Mouse (Mus musculus): ENCODE measurements around the gene Inpp4b. TPM values are rescaled to one million over a fixed set of nuclear protein-coding genes. Genes with fewer than 3 reads are reported as not detected.
"Not testable (repeated sequence)": the region's sequence is repeated elsewhere in the genome, so short reads cannot be mapped to it uniquely, and the experiment has no call there.

The Inpp4b gene
- total and polyA plus RNA-seq, 3 experiments, result 0.59 to 36.8 (median 35.6) TPM

GRCm38 (mm10) chr8:82079267-82079666 is 736.9 kb downstream of the Inpp4b start:
- no peak overlapping the region for H3K4me3 ChIP-seq (ENCODE audit: low read depth, low read length)
- peaks cover 8% of the 10 kb centered on the region for H3K36me3 ChIP-seq (replicated peaks)
- no peaks in the 10 kb centered on the region for H3K4me1 ChIP-seq (ENCODE audit: insufficient read depth, low read depth, low read length)
- TF ChIP-seq TAL1 (conservative IDR thresholded peaks at IDR 0.05; ENCODE audit: low read depth, low read length) (no peak), GATA2 (IDR thresholded peaks at IDR 0.05; ENCODE audit: borderline replicate concordance, low read depth, low read length) (no peak), CTCF (IDR thresholded peaks at IDR 0.05; ENCODE audit: low read depth, low read length) (no peak), POLR2AphosphoS5 (IDR thresholded peaks at IDR 0.05; ENCODE audit: insufficient replicate concordance, low read depth, low read length) (no peak), GATA1 (IDR thresholded peaks at IDR 0.05; ENCODE audit: borderline replicate concordance, low read length) (no peak)
- H3K27me3 ChIP-seq (ENCODE audit: insufficient read depth, low read length), result no peaks in the 10 kb centered on the region
- DNase-seq (ENCODE audit: low spot score) (no peak), ATAC-seq (ENCODE audit: extremely low read depth, insufficient number of reproducible peaks, low FRiP score, poor library complexity, severe bottlenecking) (no peak)
- no peaks in the 10 kb centered on the region for H3K9me3 ChIP-seq (replicated peaks)

GRCm38 (mm10) chr8:82086631-82087030 is 744.3 kb downstream of the Inpp4b start:
- not testable (repeated sequence) for H3K36me3 ChIP-seq (replicated peaks); H3K4me1 ChIP-seq (ENCODE audit: insufficient read depth, low read depth, low read length); DNase-seq (ENCODE audit: low spot score); H3K4me3 ChIP-seq (ENCODE audit: low read depth, low read length); H3K9me3 ChIP-seq (replicated peaks); H3K27me3 ChIP-seq (ENCODE audit: insufficient read depth, low read length); ATAC-seq (ENCODE audit: extremely low read depth, insufficient number of reproducible peaks, low FRiP score, poor library complexity, severe bottlenecking)

GRCm38 (mm10) chr8:82090901-82091300 is 748.5 kb downstream of the Inpp4b start:
- DNase-seq (ENCODE audit: low spot score) (no peak), ATAC-seq (ENCODE audit: extremely low read depth, insufficient number of reproducible peaks, low FRiP score, poor library complexity, severe bottlenecking) (no peak)
- Histone ChIP-seq H3K9me3 (replicated peaks) (no peaks in the 10 kb centered on the region), H3K4me1 (ENCODE audit: insufficient read depth, low read depth, low read length) (no peaks in the 10 kb centered on the region), H3K4me3 (ENCODE audit: low read depth, low read length) (no peak overlapping the region), H3K27me3 (ENCODE audit: insufficient read depth, low read length) (no peaks in the 10 kb centered on the region), H3K36me3 (replicated peaks) (no peaks in the 10 kb centered on the region)
- TF ChIP-seq TAL1 (conservative IDR thresholded peaks at IDR 0.05; ENCODE audit: low read depth, low read length) (no peak), POLR2AphosphoS5 (IDR thresholded peaks at IDR 0.05; ENCODE audit: insufficient replicate concordance, low read depth, low read length) (no peak), GATA1 (IDR thresholded peaks at IDR 0.05; ENCODE audit: borderline replicate concordance, low read length) (no peak), CTCF (IDR thresholded peaks at IDR 0.05; ENCODE audit: low read depth, low read length) (no peak), GATA2 (IDR thresholded peaks at IDR 0.05; ENCODE audit: borderline replicate concordance, low read depth, low read length) (no peak)

- no peaks in the 10 kb centered on the region for H3K36me3 ChIP-seq (replicated peaks)
- H3K4me3 ChIP-seq (ENCODE audit: low read depth, low read length), result no peak overlapping the region
- ATAC-seq (ENCODE audit: extremely low read depth, insufficient number of reproducible peaks, low FRiP score, poor library complexity, severe bottlenecking) (no peak), DNase-seq (ENCODE audit: low spot score) (no peak)
- no peaks in the 10 kb centered on the region for H3K27me3 ChIP-seq (ENCODE audit: insufficient read depth, low read length)
- no peak for TF ChIP-seq GATA2 (IDR thresholded peaks at IDR 0.05; ENCODE audit: borderline replicate concordance, low read depth, low read length)
- TF ChIP-seq POLR2AphosphoS5 (IDR thresholded peaks at IDR 0.05; ENCODE audit: insufficient replicate concordance, low read depth, low read length), result no peak
- no peak for TF ChIP-seq CTCF (IDR thresholded peaks at IDR 0.05; ENCODE audit: low read depth, low read length)
- TF ChIP-seq TAL1 (conservative IDR thresholded peaks at IDR 0.05; ENCODE audit: low read depth, low read length), result no peak
- TF ChIP-seq GATA1 (IDR thresholded peaks at IDR 0.05; ENCODE audit: borderline replicate concordance, low read length), result no peak
- H3K4me1 ChIP-seq (ENCODE audit: insufficient read depth, low read depth, low read length), result no peaks in the 10 kb centered on the region
- no peaks in the 10 kb centered on the region for H3K9me3 ChIP-seq (replicated peaks)
Observed at GRCm38 (mm10) chr8:82093274-82093673, 750.9 kb downstream of the Inpp4b start.

GRCm38 (mm10) chr8:82104560-82104959 is 762.2 kb downstream of the Inpp4b start:
- H3K9me3 ChIP-seq (replicated peaks), result no peaks in the 10 kb centered on the region
- DNase-seq (ENCODE audit: low spot score), result no peak
- H3K27me3 ChIP-seq (ENCODE audit: insufficient read depth, low read length), result no peaks in the 10 kb centered on the region
- no peak for ATAC-seq (ENCODE audit: extremely low read depth, insufficient number of reproducible peaks, low FRiP score, poor library complexity, severe bottlenecking)
- H3K4me3 ChIP-seq (ENCODE audit: low read depth, low read length), result no peak overlapping the region
- H3K36me3 ChIP-seq (replicated peaks), result no peaks in the 10 kb centered on the region
- H3K4me1 ChIP-seq (ENCODE audit: insufficient read depth, low read depth, low read length), result no peaks in the 10 kb centered on the region
- no peak for TF ChIP-seq CTCF (IDR thresholded peaks at IDR 0.05; ENCODE audit: low read depth, low read length)
- TF ChIP-seq GATA2 (IDR thresholded peaks at IDR 0.05; ENCODE audit: borderline replicate concordance, low read depth, low read length), result no peak
- TF ChIP-seq POLR2AphosphoS5 (IDR thresholded peaks at IDR 0.05; ENCODE audit: insufficient replicate concordance, low read depth, low read length), result no peak
- no peak for TF ChIP-seq GATA1 (IDR thresholded peaks at IDR 0.05; ENCODE audit: borderline replicate concordance, low read length)
- no peak for TF ChIP-seq TAL1 (conservative IDR thresholded peaks at IDR 0.05; ENCODE audit: low read depth, low read length)

- H3K27me3 ChIP-seq (ENCODE audit: insufficient read depth, low read length), result no peaks in the 10 kb centered on the region
- no peak for ATAC-seq (ENCODE audit: extremely low read depth, insufficient number of reproducible peaks, low FRiP score, poor library complexity, severe bottlenecking)
- TF ChIP-seq GATA1 (IDR thresholded peaks at IDR 0.05; ENCODE audit: borderline replicate concordance, low read length) (no peak), GATA2 (IDR thresholded peaks at IDR 0.05; ENCODE audit: borderline replicate concordance, low read depth, low read length) (no peak), POLR2AphosphoS5 (IDR thresholded peaks at IDR 0.05; ENCODE audit: insufficient replicate concordance, low read depth, low read length) (no peak), CTCF (IDR thresholded peaks at IDR 0.05; ENCODE audit: low read depth, low read length) (no peak), TAL1 (conservative IDR thresholded peaks at IDR 0.05; ENCODE audit: low read depth, low read length) (no peak)
- no peaks in the 10 kb centered on the region for H3K9me3 ChIP-seq (replicated peaks)
- H3K4me1 ChIP-seq (ENCODE audit: insufficient read depth, low read depth, low read length), result no peaks in the 10 kb centered on the region
- no peak for DNase-seq (ENCODE audit: low spot score)
- no peaks in the 10 kb centered on the region for H3K36me3 ChIP-seq (replicated peaks)
- H3K4me3 ChIP-seq (ENCODE audit: low read depth, low read length), result no peak overlapping the region
Observed at GRCm38 (mm10) chr8:82106131-82106530, 763.8 kb downstream of the Inpp4b start.

GRCm38 (mm10) chr8:82150272-82150671 is 807.9 kb downstream of the Inpp4b start:
- Histone ChIP-seq H3K27me3 (ENCODE audit: insufficient read depth, low read length) (no peaks in the 10 kb centered on the region), H3K9me3 (replicated peaks) (peaks cover 10% of the 10 kb centered on the region), H3K36me3 (replicated peaks) (no peaks in the 10 kb centered on the region), H3K4me1 (ENCODE audit: insufficient read depth, low read depth, low read length) (no peaks in the 10 kb centered on the region), H3K4me3 (ENCODE audit: low read depth, low read length) (no peak overlapping the region)
- DNase-seq (ENCODE audit: low spot score) (no peak), ATAC-seq (ENCODE audit: extremely low read depth, insufficient number of reproducible peaks, low FRiP score, poor library complexity, severe bottlenecking) (no peak)
- TF ChIP-seq GATA1 (IDR thresholded peaks at IDR 0.05; ENCODE audit: borderline replicate concordance, low read length) (no peak), POLR2AphosphoS5 (IDR thresholded peaks at IDR 0.05; ENCODE audit: insufficient replicate concordance, low read depth, low read length) (no peak), CTCF (IDR thresholded peaks at IDR 0.05; ENCODE audit: low read depth, low read length) (no peak), TAL1 (conservative IDR thresholded peaks at IDR 0.05; ENCODE audit: low read depth, low read length) (no peak), GATA2 (IDR thresholded peaks at IDR 0.05; ENCODE audit: borderline replicate concordance, low read depth, low read length) (no peak)

Measured in G1E (cell line).